Mouse (Mus musculus) ES-Bruce4 (cell line): ENCODE measurements around the gene Cox6b1. TPM values are rescaled to one million over a fixed set of nuclear protein-coding genes. Genes with fewer than 3 reads are reported as not detected.
A peak's percentile ranks its signal among the peaks of the same experiment; 100 is the strongest.

Source experiments
- H3K27ac ChIP-seq: 2 replicates; pipeline ENCODE4 v1.5.1; 2012; ENCODE audit warnings: low read length, inconsistent platforms; ENCODE audit not compliant: insufficient read depth
- H3K27me3 ChIP-seq: 2 replicates; pipeline ENCODE4 v1.6.1; 2012; ENCODE audit warnings: mild to moderate bottlenecking, low read length, inconsistent platforms; ENCODE audit not compliant: control insufficient read depth, poor library complexity, insufficient read depth, severe bottlenecking
- H3K36me3 ChIP-seq: 2 replicates; pipeline ENCODE4 v1.6.1; 2012; ENCODE audit warnings: inconsistent platforms, mild to moderate bottlenecking, low read length, moderate library complexity; ENCODE audit not compliant: control insufficient read depth, poor library complexity, insufficient read depth, severe bottlenecking
- H3K4me1 ChIP-seq: one replicate; pipeline ENCODE4 v1.8.1; 2011; ENCODE audit warnings: low read length; ENCODE audit not compliant: control insufficient read depth, insufficient read depth
- H3K4me3 ChIP-seq: 2 replicates; pipeline ENCODE4 v1.5.1; 2011; ENCODE audit warnings: low read depth, mild to moderate bottlenecking, low read length
- H3K9ac ChIP-seq: 2 replicates; pipeline ENCODE4 v1.6.1; 2012; ENCODE audit warnings: low read depth, mild to moderate bottlenecking, inconsistent platforms; ENCODE audit not compliant: poor library complexity, severe bottlenecking
- H3K9me3 ChIP-seq: replicated peaks from 2 replicates; pipeline ENCODE4 v1.6.1; 2012; ENCODE audit warnings: mild to moderate bottlenecking, low read length, inconsistent platforms; ENCODE audit not compliant: control insufficient read depth, poor library complexity, insufficient read depth, severe bottlenecking
- CTCF ChIP-seq: IDR thresholded peaks from one replicate; pipeline ENCODE4 v1.8.1; 2011; ENCODE audit warnings: low read depth, low read length
- EP300 ChIP-seq: IDR thresholded peaks from 2 replicates; pipeline ENCODE4 v1.6.1; 2011; ENCODE audit warnings: low read depth, low read length; ENCODE audit not compliant: insufficient read depth
- POLR2A ChIP-seq: IDR thresholded peaks from one replicate; pipeline ENCODE4 v1.8.1; 2011; ENCODE audit warnings: low read length; ENCODE audit not compliant: insufficient read depth
- polyA plus RNA-seq: library from polyadenylated mRNA; stranded (reverse); fragments of >200 nt; gene quantifications from 2 replicates; pipeline ENCODE4 v1.2.4, GENCODE M21; 2011; ENCODE audit warnings: low read depth; ENCODE audit not compliant: missing spikeins, insufficient read depth, insufficient read length

The Cox6b1 gene
- polyA plus RNA-seq, 1 experiment: 569 TPM

- Histone ChIP-seq H3K27me3 (no peaks in the 10 kb centered on the region), H3K4me3 (no peak overlapping the region), H3K27ac (peak overlapping the region; percentile 43), H3K36me3 (no peaks in the 10 kb centered on the region), H3K9ac (no peak overlapping the region), H3K9me3 (no peaks in the 10 kb centered on the region), H3K4me1 (peaks cover 15% of the 10 kb centered on the region)
- TF ChIP-seq EP300 (no peak), CTCF (no peak), POLR2A (no peak)
These were observed 21.5 kb downstream of the Cox6b1 start for GRCm38 (mm10) chr7:30604424-30604823.

DNA sequence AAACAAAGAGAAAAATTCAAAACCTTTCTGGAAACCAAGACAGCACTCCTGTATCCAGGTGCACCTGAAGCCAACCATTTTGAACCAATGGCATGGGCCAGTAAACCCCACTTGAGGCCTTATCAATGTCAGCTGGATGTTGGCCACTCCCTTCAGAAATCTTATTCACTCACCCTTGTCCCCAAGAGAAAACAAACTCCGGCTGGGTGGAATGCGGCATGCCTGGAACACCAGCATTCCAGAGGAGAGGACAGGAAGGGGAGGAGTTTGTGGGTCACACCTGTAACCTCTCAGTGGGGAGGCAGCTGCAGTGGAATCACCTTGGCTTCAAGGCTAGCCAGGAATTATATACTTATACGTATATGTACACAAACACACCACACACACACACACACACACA, 23.4 kb downstream of the Cox6b1 start:
- Histone ChIP-seq H3K27me3 (no peaks in the 10 kb centered on the region), H3K9ac (no peak overlapping the region), H3K27ac (peak overlapping the region; percentile 82), H3K36me3 (no peaks in the 10 kb centered on the region), H3K4me3 (peak overlapping the region; percentile 9; the same call in 1 of the 2 replicates), H3K4me1 (peaks cover 15% of the 10 kb centered on the region), H3K9me3 (no peaks in the 10 kb centered on the region)
- TF ChIP-seq CTCF: no peak
- no peak for TF ChIP-seq POLR2A
- peak; percentile 96 for TF ChIP-seq EP300

DNA sequence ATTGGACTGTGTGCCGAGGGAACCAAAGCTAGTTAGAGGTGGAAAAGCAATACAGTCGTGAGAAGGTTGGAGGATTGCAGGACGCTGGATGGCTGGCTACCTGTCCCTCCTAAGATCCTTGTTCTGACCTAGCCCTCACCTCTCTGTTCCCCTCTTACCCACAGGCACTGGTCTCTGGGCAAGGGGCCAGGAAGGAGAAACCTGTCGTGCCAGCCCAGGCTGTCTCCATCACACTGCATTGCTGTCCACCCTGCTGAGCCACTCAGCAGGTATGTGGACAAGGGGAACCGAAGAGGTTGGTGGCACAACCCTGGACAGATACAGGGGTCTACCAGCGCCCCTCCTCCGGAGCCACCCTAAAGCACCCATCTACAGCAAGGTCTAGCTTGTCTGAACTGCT, 25.3 kb downstream of the Cox6b1 start:
- no peaks in the 10 kb centered on the region for H3K27me3 ChIP-seq
- no peak for TF ChIP-seq POLR2A
- TF ChIP-seq CTCF: no peak
- no peak for TF ChIP-seq EP300
- H3K9me3 ChIP-seq: no peaks in the 10 kb centered on the region
- peaks cover 15% of the 10 kb centered on the region for H3K4me1 ChIP-seq
- H3K4me3 ChIP-seq: no peak overlapping the region
- no peaks in the 10 kb centered on the region for H3K36me3 ChIP-seq
- H3K9ac ChIP-seq: peak overlapping the region; percentile 30
- H3K27ac ChIP-seq: peak overlapping the region; percentile 82

DNA sequence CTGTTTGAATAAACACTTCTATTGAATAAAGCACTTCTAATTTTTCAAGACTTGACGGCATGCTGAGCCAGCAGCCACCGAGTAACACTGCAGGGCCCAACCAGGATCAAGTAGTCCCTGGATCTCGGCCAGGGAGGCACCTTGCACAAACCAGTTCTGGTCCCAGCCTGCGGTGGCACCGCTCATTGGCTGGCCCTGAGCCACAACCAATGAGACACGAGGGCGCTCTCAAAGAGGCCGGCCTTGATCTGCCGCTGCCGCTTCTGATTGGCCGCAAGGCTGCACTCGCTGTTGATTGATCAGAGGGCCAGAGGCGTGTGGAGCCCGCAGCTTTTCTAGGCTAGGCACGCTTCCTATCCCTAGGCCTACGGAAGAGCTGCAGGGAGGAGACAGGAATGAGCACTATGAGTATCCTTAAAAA, 26.0 kb downstream of the Cox6b1 start:
- TF ChIP-seq EP300: no peak
- no peak for TF ChIP-seq CTCF
- no peak for TF ChIP-seq POLR2A
- peaks cover 16% of the 10 kb centered on the region for H3K4me1 ChIP-seq
- H3K9ac ChIP-seq: peak overlapping the region; percentile 45
- peak overlapping the region; percentile 41 for H3K4me3 ChIP-seq
- no peaks in the 10 kb centered on the region for H3K9me3 ChIP-seq
- peak overlapping the region; percentile 82 for H3K27ac ChIP-seq
- H3K27me3 ChIP-seq: no peaks in the 10 kb centered on the region
- no peaks in the 10 kb centered on the region for H3K36me3 ChIP-seq

- H3K9ac ChIP-seq: peak within 1 kb of the TSS; percentile 45; the same call in 1 of the 2 replicates
- H3K27me3 ChIP-seq: no peaks in the 10 kb centered on the region
- peak within 1 kb of the TSS; percentile 41 for H3K4me3 ChIP-seq
- peak within 1 kb of the TSS; percentile 46 for H3K27ac ChIP-seq
- H3K36me3 ChIP-seq: no peaks in the 10 kb centered on the region
- H3K4me1 ChIP-seq: peaks cover 17% of the 10 kb centered on the region
- H3K9me3 ChIP-seq: no peaks in the 10 kb centered on the region
- TF ChIP-seq POLR2A: no peak
- TF ChIP-seq EP300: no peak
- no peak for TF ChIP-seq CTCF
These were observed 27.2 kb downstream of the Cox6b1 start, which contains the start of gene Zbtb32 for GRCm38 (mm10) chr7:30598786-30599185. TSS of gene Zbtb32 (minus strand) at chr7:30598909.

GRCm38 (mm10) chr7:30596811-30597210, 29.1 kb downstream of the Cox6b1 start:
- Histone ChIP-seq H3K9ac (no peak overlapping the region), H3K27me3 (no peaks in the 10 kb centered on the region), H3K9me3 (no peaks in the 10 kb centered on the region), H3K36me3 (no peaks in the 10 kb centered on the region), H3K4me3 (no peak overlapping the region), H3K27ac (no peak overlapping the region), H3K4me1 (peaks cover 9% of the 10 kb centered on the region)
- TF ChIP-seq POLR2A: no peak
- no peak for TF ChIP-seq CTCF
- TF ChIP-seq EP300: no peak
